Mouse (Mus musculus) adrenal gland, adult 18-20 months (tissue): ENCODE data around the gene Khk. TPM values are rescaled to one million over a fixed set of nuclear protein-coding genes. Genes with fewer than 3 reads are reported as not detected.

Source experiments
- DNase-seq, 2 experiments: peaks; one replicate each; pipeline ENCODE4 v3.0.0; 2021 to 2022; ENCODE audit warnings: low spot score in 2 of 2
- total RNA-seq, 2 experiments: library from RNA; stranded (reverse); gene quantifications; 1 replicate in 1 of 2; 2 replicates in 1 of 2; pipeline ENCODE4 v1.2.3; 2021

Khk gene
- total RNA-seq, 2 experiments from 2014 or later = 58.3 to 59.0 TPM

DNA sequence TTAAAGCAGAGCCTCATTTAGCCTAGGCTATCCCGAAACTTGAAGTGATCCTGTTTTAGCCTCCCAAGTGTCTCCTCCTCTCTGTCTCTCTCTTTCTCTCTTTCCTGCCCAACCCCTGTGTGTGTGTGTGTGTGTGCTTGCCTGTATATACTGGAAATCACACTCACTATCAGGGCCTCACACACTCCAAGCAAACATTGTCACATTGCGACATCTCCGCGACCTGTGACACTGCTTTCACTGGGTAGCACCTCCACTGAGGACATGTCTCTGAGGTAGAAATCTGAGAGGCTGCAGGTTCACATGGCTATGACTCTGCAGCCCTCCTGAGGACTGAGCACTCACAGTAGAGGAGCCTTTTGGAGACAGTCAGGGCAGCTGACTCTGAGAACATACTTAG, 45.0 kb downstream of the Khk start:
- no peak for DNase-seq

GRCm38 (mm10) chr5:30968416-30968815, 47.2 kb downstream of the Khk start, which contains the start of gene Tcf23:
Gene Tcf23, plus strand, starts transcription at chr5:30968662.
- DNase-seq = no peak

- DNase-seq = no peak
Measured at GRCm38 (mm10) chr5:30969440-30969839, 48.2 kb downstream of the Khk start.

- peak in 1 of 2 experiments; percentile 45 for DNase-seq
Measured at GRCm38 (mm10) chr5:30974870-30975656, 53.8 kb downstream of the Khk start.

Other genes with a start within 250 kb of the Khk start
- gene Dpysl5, start 209.9 kb upstream of the Khk start, total RNA-seq = 1 to 10 TPM; 1.7 to 1.8 TPM
- gene Mapre3, start 106.8 kb upstream of the Khk start, total RNA-seq = 10 to 100 TPM; 60.7 to 76.5 TPM
- gene Tmem214, start 53.4 kb upstream of the Khk start, total RNA-seq = 10 to 100 TPM; 54.0 to 57.3 TPM
- 1 to 10 TPM; 8.3 TPM for gene Agbl5, start 32.7 kb upstream of the Khk start, total RNA-seq
- 100 to 1,000 TPM; 219 to 254 TPM for gene Ost4, start 13.6 kb upstream of the Khk start, total RNA-seq
- 10 to 100 TPM; 36.3 to 38.9 TPM for gene Emilin1, start 8.0 kb upstream of the Khk start, total RNA-seq
- 1 to 10 TPM; 1.0 to 1.9 TPM for gene Cgref1, start 24.2 kb downstream of the Khk start, total RNA-seq
- gene Preb, start 38.9 kb downstream of the Khk start, total RNA-seq = 100 to 1,000 TPM; 146 to 149 TPM
- gene Tcf23, start 47.2 kb downstream of the Khk start, total RNA-seq = 1 to 10 TPM; 1.3 to 2.4 TPM
- 100 to 1,000 TPM; 104 to 109 TPM for gene Atraid, start 126.9 kb downstream of the Khk start, total RNA-seq
- 10 to 100 TPM; 31.6 to 33.1 TPM for gene Slc5a6, start 127.5 kb downstream of the Khk start, total RNA-seq
- gene Cad, start 133.3 kb downstream of the Khk start, total RNA-seq = 10 to 100 TPM; 17.5 to 25.4 TPM
- gene Dnajc5g, start 184.9 kb downstream of the Khk start, total RNA-seq = not detected
- not detected for gene Slc30a3, start 186.8 kb downstream of the Khk start, total RNA-seq
- gene Trim54, start 195.3 kb downstream of the Khk start, total RNA-seq = under 1 TPM in 1 of 2 experiments, not detected in 1; 0.35 TPM
- gene Ucn, start 217.4 kb downstream of the Khk start, total RNA-seq = not detected
- gene Mpv17, start 232.8 kb downstream of the Khk start, total RNA-seq = 10 to 100 TPM; 59.1 to 61.5 TPM